Mouse (Mus musculus) lung, embryonic 14.5 days (tissue): ENCODE measurements at regions not wholly inside any gene's neighbourhood (a gene's known extent, or its start where the extent isn't known, plus 50 kb on each side); places are given as distances from the start of the nearest gene placed in this dataset.
A peak's percentile ranks its signal among the peaks of the same experiment; 100 is the strongest.

ENCODE experiments used
- ATAC-seq: fragments of 200-750 bp; cut with Nextera tagmentation; 2 replicates; pipeline ENCODE4 v1.8.0; 2017; ENCODE audit warnings: mild to moderate bottlenecking, moderate TSS enrichment, moderate library complexity; ENCODE audit not compliant: insufficient read depth
- DNase-seq: peaks from one replicate; pipeline ENCODE4 v3.0.0-alpha.2; 2015
- H3K27ac ChIP-seq: fragments of 300-500 bp; sonication (generic); 2 replicates; pipeline ENCODE4 v1.5.1; 2014; ENCODE audit warnings: low read depth, mild to moderate bottlenecking, moderate library complexity
- H3K27me3 ChIP-seq: fragments of 300-500 bp; sonication (generic); 2 replicates; pipeline ENCODE4 v1.6.1; 2014; ENCODE audit warnings: low read length, control low read depth; ENCODE audit not compliant: insufficient read depth
- H3K36me3 ChIP-seq: fragments of 300-500 bp; sonication (generic); 2 replicates; pipeline ENCODE4 v1.6.1; 2014; ENCODE audit warnings: control low read depth; ENCODE audit not compliant: insufficient read depth
- H3K4me1 ChIP-seq: fragments of 300-500 bp; sonication (generic); 2 replicates; pipeline ENCODE4 v1.6.1; 2014; ENCODE audit warnings: antibody characterized with exemption, control low read depth; ENCODE audit not compliant: insufficient read depth
- H3K4me2 ChIP-seq: fragments of 300-500 bp; sonication (generic); 2 replicates; pipeline ENCODE4 v1.6.1; 2014; ENCODE audit warnings: mild to moderate bottlenecking
- H3K4me3 ChIP-seq: fragments of 300-500 bp; sonication (generic); 2 replicates; pipeline ENCODE4 v1.5.1; 2014; ENCODE audit warnings: low read depth, low read length
- H3K9ac ChIP-seq: fragments of 300-500 bp; sonication (generic); 2 replicates; pipeline ENCODE4 v1.6.1; 2014
- H3K9me3 ChIP-seq: fragments of 300-500 bp; sonication (generic); 2 replicates; pipeline ENCODE4 v1.6.1; 2016; ENCODE audit warnings: low read depth, low read length, control low read depth
- CTCF ChIP-seq: IDR thresholded peaks from 2 replicates; pipeline ENCODE4 v1.5.1; 2016; ENCODE audit warnings: antibody characterized with exemption, low read depth
- WGBS: fragments of 180-500 bp; shearing (Covaris S2); extraction: QIAGEN DNeasy Blood & Tissue Kit; methylation state at CpG from one replicate; pipeline ENCODE4 v1.1.7; 2014; 5-methylcytosine and 5-hydroxymethylcytosine counted together

GRCm38 (mm10) chr4:47724331-47725004, 250.0 kb downstream of the Sec61b start:
- Histone ChIP-seq H3K4me1 (no peaks in the 10 kb centered on the region), H3K9ac (no peak overlapping the region), H3K9me3 (peaks cover 6% of the 10 kb centered on the region; the same call in 1 of the 2 replicates), H3K36me3 (no peaks in the 10 kb centered on the region), H3K27ac (no peak overlapping the region), H3K4me3 (no peak overlapping the region), H3K27me3 (no peaks in the 10 kb centered on the region), H3K4me2 (peak overlapping the region; percentile 11; the same call in 1 of the 2 replicates)
- TF ChIP-seq CTCF: no peak
- 18% methylated on average over 8 of the region's 8 CpGs for WGBS
- no peak for ATAC-seq
- DNase-seq: peak; percentile 37

GRCm38 (mm10) chr4:47725005-47725340, 250.5 kb downstream of the Sec61b start:
- no peak for DNase-seq
- TF ChIP-seq CTCF: no peak
- Histone ChIP-seq H3K27ac (no peak overlapping the region), H3K9ac (no peak overlapping the region), H3K4me1 (no peaks in the 10 kb centered on the region), H3K27me3 (no peaks in the 10 kb centered on the region), H3K4me2 (peak overlapping the region; percentile 11; the same call in 1 of the 2 replicates), H3K9me3 (peaks cover 6% of the 10 kb centered on the region; the same call in 1 of the 2 replicates), H3K36me3 (no peaks in the 10 kb centered on the region), H3K4me3 (no peak overlapping the region)
- whole genome bisulfite sequencing: 26% methylated on average over 3 of the region's 3 CpGs
- ATAC-seq: no peak

- Histone ChIP-seq H3K27ac (no peak overlapping the region), H3K36me3 (no peaks in the 10 kb centered on the region), H3K4me3 (no peak overlapping the region), H3K9me3 (no peaks in the 10 kb centered on the region), H3K4me2 (no peak overlapping the region), H3K4me1 (no peaks in the 10 kb centered on the region), H3K27me3 (no peaks in the 10 kb centered on the region), H3K9ac (no peak overlapping the region)
- no peak for ATAC-seq
- no peak for DNase-seq
- 82% methylated on average over 8 of the region's 8 CpGs for WGBS
- TF ChIP-seq CTCF: no peak
Measured at GRCm38 (mm10) chr4:47746498-47747190, 272.2 kb downstream of the Sec61b start.

GRCm38 (mm10) chr4:47772230-47772920, 272.6 kb upstream of the Nr4a3 start:
- H3K9ac ChIP-seq: no peak overlapping the region
- no peak for TF ChIP-seq CTCF
- no peak overlapping the region for H3K4me2 ChIP-seq
- DNase-seq (no peak), ATAC-seq (no peak)
- no peak overlapping the region for H3K27ac ChIP-seq
- no peaks in the 10 kb centered on the region for H3K36me3 ChIP-seq
- H3K4me3 ChIP-seq: no peak overlapping the region
- 60% methylated on average over 6 of the region's 6 CpGs for WGBS
- H3K4me1 ChIP-seq: 0 out of 2 replicates have a peak, but pooled peaks cover 4% of the 10 kb centered on the region
- no peaks in the 10 kb centered on the region for H3K27me3 ChIP-seq
- H3K9me3 ChIP-seq: no peaks in the 10 kb centered on the region

- Histone ChIP-seq H3K27me3 (no peaks in the 10 kb centered on the region), H3K4me1 (0 out of 2 replicates have a peak, but pooled peaks cover 4% of the 10 kb centered on the region)
Measured at GRCm38 (mm10) chr4:47774664-47775063, 270.3 kb upstream of the Nr4a3 start.

GRCm38 (mm10) chr4:47781039-47781438, 263.9 kb upstream of the Nr4a3 start:
- Histone ChIP-seq H3K36me3 (no peaks in the 10 kb centered on the region), H3K4me3 (no peak overlapping the region), H3K4me2 (no peak overlapping the region), H3K4me1 (no peaks in the 10 kb centered on the region), H3K9me3 (no peaks in the 10 kb centered on the region), H3K27ac (no peak overlapping the region), H3K9ac (no peak overlapping the region), H3K27me3 (no peaks in the 10 kb centered on the region)
- DNase-seq (no peak), ATAC-seq (no peak)
- no peak for TF ChIP-seq CTCF
- WGBS: 74% methylated on average over 4 of the region's 4 CpGs

More at GRCm38 (mm10) chr4:47774664-47775063, 270.3 kb upstream of the Nr4a3 start:
- Histone ChIP-seq H3K9ac (no peak overlapping the region), H3K4me2 (no peak overlapping the region), H3K4me3 (no peak overlapping the region), H3K9me3 (no peaks in the 10 kb centered on the region), H3K36me3 (no peaks in the 10 kb centered on the region), H3K27ac (no peak overlapping the region)
- peak; percentile 51 for DNase-seq
- 29% methylated on average over 5 of the region's 5 CpGs for WGBS
- TF ChIP-seq CTCF: no peak
- peak; percentile 54 for ATAC-seq

GRCm38 (mm10) chr4:47796977-47797376, 248.0 kb upstream of the Nr4a3 start:
- H3K9me3 ChIP-seq: no peaks in the 10 kb centered on the region
- ATAC-seq: no peak
- H3K4me1 ChIP-seq: no peaks in the 10 kb centered on the region
- TF ChIP-seq CTCF: no peak
- H3K27me3 ChIP-seq: no peaks in the 10 kb centered on the region
- no peak overlapping the region for H3K4me3 ChIP-seq
- no peaks in the 10 kb centered on the region for H3K36me3 ChIP-seq
- no peak overlapping the region for H3K4me2 ChIP-seq
- DNase-seq: no peak
- H3K9ac ChIP-seq: no peak overlapping the region
- WGBS: 76% methylated on average over 4 of the region's 4 CpGs
- H3K27ac ChIP-seq: no peak overlapping the region
